Mouse (Mus musculus) c-Kit-positive CD71-positive TER-119-negative erythroid progenitor cells, embryonic 14.5 days (primary cell): ENCODE results near the gene Fmo6.

Experiments
- DNase-seq: peaks from one replicate; pipeline ENCODE4 v3.0.0-alpha.2; 2013; ENCODE audit warnings: low read depth

Gene Fmo6

DNA sequence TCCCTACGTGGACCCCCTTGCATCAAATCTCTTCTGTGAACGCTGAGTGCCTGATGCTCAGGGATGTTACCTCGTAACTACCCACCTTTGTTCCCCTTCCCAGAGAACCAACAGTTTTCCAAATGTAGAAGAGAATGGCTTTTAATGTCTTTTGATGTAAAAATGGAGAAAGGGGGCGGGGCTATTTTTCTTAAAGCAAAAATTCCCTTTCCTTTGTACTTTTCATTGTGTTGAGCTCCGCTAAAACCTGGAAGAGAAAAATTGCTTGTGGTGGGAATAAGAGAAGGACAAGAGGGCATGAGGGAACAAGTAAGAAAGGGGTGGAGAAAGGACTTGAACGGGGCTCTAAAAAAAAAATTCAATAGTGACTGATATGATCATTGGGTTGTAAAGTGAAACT, at the start of gene Fmo6:
Fmo6 (minus strand) TSS at position 101 of the 400 bp plus-strand sequence.
- DNase-seq = no peak

DNA sequence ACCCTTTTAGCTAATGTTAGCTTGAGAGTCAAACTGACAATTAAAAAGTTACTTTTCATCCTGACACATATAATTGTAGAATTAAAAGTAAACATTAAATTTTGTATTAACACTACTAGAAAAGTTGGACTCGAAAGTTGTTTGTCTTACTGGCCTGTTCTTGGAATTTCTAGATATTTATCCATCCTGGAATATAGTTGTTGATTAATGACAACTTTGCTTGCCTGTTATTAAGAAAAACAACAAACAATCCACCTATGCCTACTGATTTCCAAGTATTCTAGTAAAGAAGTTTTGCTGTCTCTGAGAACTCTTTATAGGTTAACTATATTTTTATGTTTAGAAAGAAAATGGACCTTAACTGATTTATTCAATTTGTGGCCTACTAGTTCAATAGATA, 49.5 kb upstream of the Fmo6 start:
- DNase-seq = no peak

DNA sequence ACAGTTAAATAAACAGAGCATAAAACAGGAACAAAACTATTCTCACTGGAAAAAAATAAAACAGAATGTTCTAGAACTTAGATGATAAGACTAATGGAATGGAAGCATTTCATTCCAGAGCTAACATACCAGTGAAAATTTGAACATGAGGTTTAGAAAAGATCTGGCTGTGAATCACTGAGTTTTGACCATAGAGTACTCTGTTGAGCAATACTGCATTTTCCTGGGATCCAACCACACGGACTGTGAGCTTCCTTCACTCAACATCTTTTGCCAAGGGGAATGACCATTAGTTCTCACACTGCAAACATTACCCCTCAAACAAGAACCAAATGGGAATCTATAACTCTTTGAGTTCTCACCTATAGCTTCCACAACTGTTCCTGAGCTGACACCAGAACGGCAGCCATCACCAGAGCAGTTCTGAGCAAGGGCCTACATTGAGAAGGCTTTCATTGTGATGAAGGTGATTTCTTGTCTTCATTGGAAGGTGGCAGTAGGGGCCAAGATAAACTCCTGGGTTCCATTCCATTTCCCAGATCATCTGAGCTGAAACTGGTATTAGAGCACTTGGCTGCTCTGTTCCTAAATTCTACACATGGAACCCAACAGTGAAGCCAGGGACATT, 48.9 kb upstream of the Fmo6 start:
- DNase-seq = no peak

DNA sequence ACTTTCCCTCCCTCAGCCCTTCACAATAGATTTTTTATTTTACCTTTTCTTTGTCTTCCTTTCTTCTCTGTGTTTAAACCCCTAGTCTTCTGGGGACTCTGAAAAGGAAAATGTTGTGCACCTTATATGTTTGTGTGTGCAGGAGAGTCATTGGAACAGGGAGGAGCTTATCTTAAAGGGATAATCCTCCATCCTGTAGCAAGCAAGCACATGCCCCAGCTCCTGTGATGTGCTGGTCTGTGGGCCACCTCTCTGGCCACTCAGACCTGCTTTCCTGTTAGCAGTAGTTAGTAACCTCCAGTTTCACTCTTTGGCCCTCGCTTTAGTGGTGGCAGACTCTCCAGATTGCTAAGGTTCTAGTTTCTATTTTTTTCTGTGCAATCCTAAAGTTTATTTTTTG, 47.1 kb upstream of the Fmo6 start, which contains the start of gene Fmo3:
Fmo3 (minus strand) TSS at position 101 of the 400 bp plus-strand sequence.
- no peak for DNase-seq

DNA sequence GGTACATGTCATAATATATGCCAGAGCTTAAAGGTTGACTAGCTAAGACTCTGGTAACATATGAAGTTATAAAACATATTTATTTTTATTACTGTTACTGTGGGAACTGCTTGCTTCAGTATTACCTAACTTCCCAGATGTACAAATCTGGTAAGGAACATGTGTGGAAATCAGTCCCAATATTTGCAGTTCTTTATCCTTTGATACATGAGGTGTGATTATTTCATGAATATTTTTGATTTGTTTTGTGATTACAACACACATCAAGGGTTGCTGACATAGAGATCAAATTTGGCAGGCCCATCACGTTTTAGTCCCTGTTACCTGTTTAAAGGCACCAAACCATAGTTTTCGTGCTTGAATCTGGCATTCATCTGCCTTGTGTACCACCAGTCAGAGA, 26.2 kb upstream of the Fmo6 start:
- no peak for DNase-seq

DNA sequence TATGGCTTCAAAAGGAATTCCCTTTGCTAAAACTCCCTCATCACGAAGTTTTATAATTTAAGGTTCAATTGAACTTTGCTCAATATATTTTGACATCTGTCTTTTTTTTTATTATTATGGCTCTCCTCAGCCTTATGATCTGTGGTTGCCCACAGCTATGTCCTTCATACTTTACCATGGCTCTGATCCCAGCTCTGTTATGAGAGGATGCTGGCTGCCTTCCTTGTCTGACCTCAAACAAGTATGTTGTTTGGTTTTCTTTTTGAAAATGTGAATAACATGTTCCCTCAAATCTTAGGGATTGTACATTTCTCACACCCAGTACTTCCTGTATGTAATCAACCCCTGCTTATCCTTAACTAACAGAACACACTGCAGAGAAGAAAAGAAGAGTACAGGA, 20.1 kb upstream of the Fmo6 start:
- DNase-seq = no peak

DNA sequence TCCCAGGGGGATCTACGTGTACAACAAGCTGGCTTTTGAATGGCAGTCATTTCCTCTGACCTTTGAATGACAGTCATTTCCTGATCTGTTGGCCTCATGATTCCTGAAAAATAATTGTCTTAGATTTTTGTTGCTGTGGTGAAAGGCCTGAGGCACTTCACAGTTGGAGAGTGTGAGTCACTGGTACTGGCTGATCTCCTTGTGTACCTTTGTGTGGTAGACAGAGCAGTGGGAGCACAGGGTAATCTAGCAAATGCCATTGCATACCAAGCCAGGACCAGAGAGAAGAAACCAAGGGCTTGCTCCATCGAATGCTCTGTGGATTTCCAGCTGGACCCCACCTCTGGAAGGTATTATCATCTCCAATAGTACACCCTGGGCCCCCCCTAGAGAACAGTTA, 15.8 kb upstream of the Fmo6 start:
- no peak for DNase-seq

DNA sequence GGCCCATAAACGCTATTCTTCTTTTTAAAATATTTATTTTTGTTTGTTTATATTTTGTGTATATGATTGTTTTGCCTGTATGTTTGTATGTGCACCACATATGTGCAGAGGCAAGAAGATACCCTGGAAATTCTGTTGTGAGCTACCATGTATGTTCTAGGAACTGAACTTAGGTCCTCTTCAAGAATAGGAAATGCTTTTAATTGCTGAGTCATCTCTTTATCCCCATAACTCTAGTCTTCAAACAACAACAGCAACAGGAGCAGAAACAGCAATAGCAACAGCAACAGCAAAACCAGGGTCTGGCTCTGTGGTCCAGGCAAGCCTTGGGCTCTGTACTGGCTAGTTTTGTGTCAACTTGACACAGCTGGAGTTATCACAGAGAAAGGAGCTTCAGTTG, 12.4 kb upstream of the Fmo6 start:
- DNase-seq = no peak

DNA sequence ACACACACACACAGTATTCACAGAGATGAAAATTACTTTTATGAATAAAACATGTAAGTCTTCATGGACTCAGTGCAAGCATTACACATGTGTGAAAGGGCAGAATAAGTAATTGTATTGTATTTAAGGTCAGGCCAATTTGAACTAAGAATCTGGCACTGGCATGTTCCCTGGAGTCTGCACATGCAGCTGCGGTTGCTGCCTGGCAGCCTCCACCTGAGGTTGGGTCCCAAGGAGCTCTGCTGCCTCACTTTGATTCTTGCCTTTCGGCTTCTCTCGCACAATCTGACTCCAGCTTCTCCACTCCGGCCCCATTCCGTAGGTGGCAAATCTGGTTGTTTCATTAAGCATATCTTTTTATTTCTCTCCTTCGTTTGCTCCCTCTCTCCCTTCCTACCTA, 10.6 kb upstream of the Fmo6 start:
- no peak for DNase-seq

DNA sequence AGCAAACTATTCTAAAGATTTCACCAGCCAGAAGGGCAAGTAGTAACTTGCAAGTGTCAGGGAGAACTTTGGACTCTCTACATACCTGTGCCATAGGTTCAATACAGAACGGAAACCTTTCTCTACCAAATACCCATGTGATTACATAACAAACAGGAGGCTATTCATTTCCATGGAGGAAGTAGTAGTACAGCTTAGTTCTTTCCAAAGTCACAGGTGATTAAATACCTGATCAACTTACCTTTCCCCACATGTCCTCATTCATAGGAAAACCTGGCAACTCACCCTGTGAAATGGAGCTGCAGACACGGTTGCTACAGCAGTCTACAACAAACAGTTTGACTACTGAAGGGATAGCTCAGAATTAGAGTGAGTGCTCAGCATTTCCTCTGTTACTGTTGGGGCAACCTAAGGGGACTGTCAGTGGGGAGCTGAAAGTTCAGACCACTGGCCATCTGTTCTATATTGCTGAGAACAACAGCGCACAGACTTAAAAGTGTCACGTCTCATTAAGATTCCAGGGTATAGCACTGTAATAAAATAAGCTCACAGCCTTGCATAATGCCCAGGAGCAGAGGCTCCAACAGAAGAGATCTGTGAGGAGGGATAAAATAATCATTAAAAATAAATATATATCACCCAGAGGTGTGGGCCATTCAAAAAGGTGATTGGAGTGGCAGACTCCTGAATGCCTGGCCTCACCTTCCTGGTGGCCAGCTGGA, 9.7 kb upstream of the Fmo6 start:
- DNase-seq = no peak

DNA sequence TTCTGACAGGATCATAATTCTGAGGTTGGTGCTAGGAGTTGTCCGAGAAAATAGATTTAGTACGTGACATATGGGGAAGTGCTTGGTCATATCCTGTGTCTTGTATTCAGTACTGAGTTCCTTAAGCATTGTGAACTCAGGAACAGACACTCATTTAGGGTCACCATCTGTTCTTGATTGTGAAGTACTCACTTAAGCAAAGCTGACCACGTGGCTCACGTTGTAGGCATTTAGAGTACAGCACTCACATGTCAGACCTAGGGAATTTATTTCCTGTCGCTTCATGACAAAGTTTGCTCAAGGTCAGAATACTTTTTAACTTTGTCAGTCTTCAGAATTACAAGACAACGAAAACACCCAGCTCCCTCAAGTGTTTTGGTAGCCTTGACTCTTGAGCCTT, 6.4 kb upstream of the Fmo6 start:
- DNase-seq = no peak

DNA sequence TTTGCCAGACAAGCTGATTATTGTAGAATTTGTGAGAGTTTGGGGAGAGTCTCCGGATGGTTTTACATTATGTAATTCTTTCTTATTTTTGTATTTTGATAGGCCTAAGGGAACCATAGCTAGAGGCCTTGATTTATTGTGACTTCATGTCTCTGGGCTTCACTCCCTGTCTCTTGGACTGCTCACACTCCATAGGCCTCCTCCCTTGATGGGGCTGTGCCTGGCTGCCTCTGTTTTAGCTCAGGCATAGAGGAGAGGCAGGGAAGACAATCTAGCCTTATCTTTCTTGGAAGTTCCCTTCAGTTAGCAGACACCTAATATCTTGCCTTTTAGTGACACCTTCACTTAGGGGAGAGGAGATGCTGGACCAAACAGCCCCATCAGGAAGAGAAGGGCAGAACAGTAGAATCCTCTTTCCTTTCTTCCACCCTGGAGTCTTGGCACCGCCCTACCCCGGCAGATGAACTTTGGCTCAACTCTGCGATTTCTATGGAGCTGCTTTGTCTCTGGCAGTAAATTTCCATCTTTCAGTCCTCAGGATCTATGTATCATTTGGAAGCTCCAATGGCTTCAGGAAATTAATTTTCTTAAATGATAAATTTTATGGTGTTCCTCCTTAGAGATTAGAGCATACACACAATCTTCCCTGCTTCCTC, 1.5 kb upstream of the Fmo6 start:
- no peak for DNase-seq

DNA sequence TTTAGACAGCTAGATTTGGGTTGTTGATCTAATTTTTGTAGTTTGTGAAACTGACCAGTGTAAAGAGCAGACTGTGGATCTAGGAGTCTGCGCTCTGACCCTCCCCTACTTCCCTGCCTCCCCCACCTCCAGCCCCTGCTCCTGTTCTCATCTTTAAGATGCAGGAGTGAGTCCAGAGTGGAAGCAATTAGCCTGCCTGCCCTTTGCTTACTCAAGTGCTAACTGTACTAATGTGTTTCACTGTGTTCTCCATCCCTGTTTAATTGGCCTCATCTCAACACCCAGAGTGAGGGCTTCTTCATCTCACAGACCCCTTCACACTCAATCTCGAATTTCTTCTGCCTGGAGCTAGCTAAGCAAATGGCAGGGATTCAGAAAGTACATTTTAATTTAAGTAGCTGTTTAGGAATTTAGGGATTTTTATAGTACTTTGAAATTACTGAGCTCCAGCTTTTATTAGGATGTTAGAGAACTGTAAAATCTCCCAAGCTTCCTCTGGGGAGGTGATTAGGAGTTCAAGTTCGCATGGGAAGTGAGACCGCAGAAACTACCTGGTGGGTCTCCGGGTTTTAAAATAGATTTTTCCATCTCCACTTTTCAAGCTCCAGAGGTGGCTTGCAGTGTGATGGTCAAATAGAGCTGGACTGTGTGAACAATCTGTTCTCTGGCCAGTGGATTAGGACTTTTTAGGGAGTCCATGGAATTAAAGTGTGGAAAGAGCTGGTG, 818 bp upstream of the Fmo6 start:
- DNase-seq = no peak

DNA sequence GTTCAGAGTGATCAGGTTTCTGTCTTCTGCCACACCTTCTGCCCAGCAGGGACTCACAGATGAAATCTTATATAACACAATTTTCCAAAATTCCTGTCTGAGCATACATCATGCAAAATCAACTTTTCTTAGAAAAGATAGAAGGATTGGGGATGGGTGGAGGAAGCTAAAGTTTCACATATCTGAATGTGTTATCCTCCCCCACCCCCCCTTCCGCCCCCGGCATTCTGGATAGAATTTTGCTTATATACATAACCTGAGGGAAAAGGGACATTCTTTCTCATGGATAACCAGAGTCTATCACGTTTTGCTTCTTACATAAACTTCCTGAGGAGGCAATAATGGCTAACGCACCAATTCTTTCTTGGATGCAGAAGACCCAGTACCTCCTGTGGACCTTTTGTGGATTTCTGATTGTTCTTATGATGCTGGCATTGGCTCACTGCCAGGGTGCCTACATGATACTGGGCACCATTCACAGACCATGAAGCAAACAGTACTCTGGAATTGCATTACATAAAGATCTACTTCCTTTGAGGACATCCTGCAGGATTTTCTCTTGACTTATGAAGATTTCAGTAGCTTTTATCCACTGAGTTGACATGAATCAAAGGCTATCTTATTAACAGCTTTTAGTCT, 2.8 kb downstream of the Fmo6 start:
- no peak for DNase-seq

DNA sequence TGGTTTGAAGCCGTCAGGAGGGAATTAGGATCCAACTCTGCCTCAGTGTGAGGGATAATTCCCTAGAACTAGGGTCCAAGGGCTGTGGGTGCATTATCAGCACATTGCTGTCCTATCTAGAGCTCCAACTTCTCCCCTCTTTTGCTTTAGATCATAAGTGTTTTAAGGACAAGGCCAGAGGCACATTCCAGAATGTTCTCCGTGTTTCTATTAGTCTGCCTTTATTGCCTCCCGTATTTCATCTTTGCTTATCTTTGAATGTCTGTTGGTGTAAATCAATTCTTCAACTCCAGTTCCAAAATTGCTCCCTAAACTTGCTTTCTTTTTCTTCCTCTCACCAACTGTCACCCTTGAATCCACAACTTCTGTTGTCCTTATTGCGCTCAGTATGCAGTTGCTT, 4.9 kb downstream of the Fmo6 start:
- no peak for DNase-seq

DNA sequence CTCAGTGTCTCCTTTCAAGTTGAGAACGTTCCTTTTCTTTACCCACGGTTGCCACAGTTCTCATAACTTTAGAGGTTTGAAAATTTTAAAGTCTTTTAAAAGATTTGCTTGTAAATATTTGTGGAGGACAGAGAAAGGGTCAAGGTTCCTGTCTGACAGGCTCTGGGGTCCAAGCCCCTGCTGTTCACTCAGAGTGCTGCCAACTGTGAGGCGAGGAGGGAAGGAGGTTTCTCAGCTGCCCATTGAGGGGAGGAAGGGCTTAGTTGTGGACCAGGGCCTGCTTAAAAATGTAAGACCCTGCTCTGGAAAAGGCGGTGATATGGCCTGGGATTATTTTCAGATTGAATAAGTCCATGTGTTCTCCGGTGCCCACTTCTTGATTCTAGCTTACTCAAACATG, 5.4 kb downstream of the Fmo6 start:
- DNase-seq = no peak

DNA sequence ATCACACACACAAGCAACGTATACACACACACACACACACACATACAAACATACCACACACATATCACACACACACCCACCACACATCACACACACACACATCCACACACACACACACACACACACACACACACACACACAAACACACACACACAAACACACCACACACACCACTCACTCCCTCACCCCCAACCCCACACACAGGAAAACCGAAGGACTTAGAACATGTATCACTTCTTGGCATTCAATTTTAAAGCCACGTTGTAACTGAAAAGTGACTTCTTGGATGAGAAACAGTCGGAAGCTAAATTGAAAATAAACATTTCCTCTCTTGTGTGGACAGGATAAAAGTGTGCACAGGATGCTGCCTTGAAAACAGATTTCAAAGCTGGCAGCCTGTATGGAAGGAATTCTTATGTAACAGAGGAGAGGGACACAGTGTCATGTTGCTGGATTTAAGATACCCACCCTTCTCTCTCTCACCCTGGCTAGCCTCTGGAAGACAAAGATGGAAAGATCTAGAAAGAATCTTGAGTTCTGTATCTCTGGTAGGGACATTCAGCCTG, 5.9 kb downstream of the Fmo6 start:
- DNase-seq = no peak

DNA sequence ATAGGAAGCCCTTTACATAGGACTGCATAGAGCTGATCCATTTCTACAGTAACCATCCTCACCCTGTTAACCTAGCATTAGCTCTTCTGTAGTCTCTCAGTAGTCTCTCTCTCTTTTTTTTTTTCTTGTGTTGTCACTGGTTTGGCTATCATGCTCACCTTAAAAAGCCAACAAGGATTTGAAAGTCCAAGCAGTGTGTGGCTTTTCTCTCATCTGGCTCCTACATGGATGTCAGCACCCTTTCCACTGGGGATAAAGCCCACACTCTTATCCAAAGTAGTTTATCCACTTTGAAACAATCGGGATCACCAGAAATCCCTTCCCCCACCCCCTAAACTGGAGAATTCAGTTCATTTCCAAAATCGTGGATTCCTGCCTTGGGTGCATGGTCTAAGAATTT, 6.7 kb downstream of the Fmo6 start:
- DNase-seq = no peak

DNA sequence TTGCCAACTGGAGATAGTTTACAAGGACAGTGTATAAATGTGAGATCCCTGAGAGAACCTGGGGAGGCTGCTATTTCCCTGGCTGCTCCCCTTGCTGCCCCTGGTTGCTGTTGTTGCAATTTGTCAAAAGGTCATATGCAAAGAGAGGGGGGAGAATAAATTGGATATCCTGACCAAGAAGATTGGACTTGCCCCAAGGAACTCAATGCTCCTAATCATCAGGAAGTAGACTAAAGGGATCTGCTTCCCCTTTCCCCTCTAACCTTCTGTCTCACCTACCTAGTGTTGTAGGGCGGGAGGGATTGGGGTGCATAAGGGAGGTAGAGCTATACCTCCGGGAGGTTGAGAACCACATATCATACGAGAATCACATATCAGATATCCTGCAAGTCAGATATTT, 8.2 kb downstream of the Fmo6 start:
- no peak for DNase-seq

DNA sequence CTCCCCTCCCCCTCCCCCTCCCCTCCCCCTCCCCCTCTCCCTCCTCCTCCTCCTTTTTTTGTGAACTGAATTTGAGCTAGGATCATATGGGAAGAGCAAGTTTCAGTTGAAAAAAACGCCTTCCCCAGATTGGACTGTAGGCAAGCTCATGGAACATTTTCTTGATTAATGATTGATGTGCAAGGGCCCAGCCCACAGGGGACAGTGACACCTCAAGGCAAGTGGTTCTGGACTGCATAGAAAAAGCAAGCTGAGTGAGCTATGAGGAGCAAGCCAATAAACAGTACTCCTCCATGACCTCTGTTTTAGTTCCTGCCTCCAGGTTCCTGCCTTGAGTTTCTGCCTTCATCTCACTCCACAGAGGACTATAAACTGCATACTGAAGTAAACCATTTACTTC, 12.2 kb downstream of the Fmo6 start:
- no peak for DNase-seq

DNA sequence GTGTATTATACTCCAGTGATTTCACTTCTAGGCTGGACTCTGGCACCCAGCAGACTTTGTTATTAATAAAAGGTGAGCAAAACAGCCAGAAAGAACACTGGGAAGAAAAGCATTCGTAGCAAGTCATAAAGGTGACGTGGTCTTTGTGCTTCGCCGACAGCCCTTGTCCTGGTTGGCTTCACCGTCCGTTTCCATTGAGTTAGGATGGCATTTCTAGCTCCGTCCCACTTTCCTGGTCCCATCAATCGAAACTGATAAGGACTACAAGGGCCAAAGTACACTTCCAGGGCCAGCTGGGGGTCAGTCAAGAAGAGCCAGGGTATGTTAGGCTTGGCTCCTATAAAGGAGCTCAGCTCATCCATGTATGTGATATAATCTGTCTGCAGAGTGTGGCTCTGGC, 20.7 kb downstream of the Fmo6 start:
- no peak for DNase-seq

DNA sequence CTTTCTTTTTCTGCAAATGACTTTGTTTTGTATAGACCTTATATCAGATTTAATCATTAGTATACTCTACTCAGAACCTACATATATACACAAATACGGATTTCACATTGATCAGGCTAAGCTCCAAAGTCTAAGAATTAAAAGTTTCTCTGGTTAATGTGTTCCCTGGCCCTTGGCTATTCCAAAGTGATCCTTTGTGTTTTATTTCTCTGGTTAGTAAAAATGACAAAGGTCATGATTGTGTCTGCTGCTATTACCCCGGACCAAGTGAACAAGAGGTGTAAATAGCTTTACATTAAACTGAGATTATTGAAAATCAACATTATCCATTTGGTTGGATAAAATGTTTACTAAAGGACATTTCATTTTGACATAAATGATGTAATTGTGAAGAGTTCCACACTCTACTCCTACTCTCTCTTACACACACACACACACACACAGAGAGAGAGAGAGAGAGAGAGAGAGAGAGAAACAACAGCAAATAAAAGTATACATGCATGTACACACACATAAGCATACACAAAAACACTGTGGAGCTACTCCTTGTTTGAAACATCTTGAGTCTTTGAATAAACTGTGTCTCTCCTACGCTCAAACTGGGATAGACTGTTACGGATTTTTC, 22.3 kb downstream of the Fmo6 start:
- DNase-seq = no peak
